Mouse (Mus musculus): ENCODE data around the gene Iqcg. TPM values are rescaled to one million over a fixed set of nuclear protein-coding genes. Genes with fewer than 3 reads are reported as not detected.
A peak's percentile ranks its signal among the peaks of the same experiment; 100 is the strongest.

Iqcg gene
- polyA plus RNA-seq, 1 experiment from 2014 or later, result 2.0 TPM

MicroRNAs within 50 kb of the gene (microRNA counts, 519-probe panel; counts per million panel counts)
- microRNA mmu-miR-1947, result not detected

Small RNAs within 50 kb of the gene (microRNA-seq; reads per million reads assigned to microRNA genes)
- not detected for gene Gm22231
- 2.1 reads per million, percentile 5 among the genes with 10 or more reads in this experiment for gene Mir1947

Other genes starting within 250 kb of the Iqcg start
- not detected in 2 replicates for gene Smbd1, start 245.7 kb downstream of the Iqcg start, polyA plus RNA-seq (2015; fragmentation: Nextera tagmentation; extraction: Ambion mirVana)
- gene Fyttd1, start 178.7 kb downstream of the Iqcg start, polyA plus RNA-seq (2015; fragmentation: Nextera tagmentation; extraction: Ambion mirVana), result 111 and 112 TPM in 2 replicates
- gene Rubcn, start 178.5 kb downstream of the Iqcg start, polyA plus RNA-seq (2015; fragmentation: Nextera tagmentation; extraction: Ambion mirVana), result 16.8 and 18.9 TPM in 2 replicates
- 31.2 and 36.7 TPM in 2 replicates for gene Lrch3, start 142.1 kb downstream of the Iqcg start, polyA plus RNA-seq (2015; fragmentation: Nextera tagmentation; extraction: Ambion mirVana)
- 915 and 966 TPM in 2 replicates for gene Rpl35a, start 235 bp upstream of the Iqcg start, polyA plus RNA-seq (2015; fragmentation: Nextera tagmentation; extraction: Ambion mirVana)
- gene Lmln, start 6.3 kb upstream of the Iqcg start, polyA plus RNA-seq (2015; fragmentation: Nextera tagmentation; extraction: Ambion mirVana), result 3.4 and 4.0 TPM in 2 replicates
- 17.6 and 18.2 TPM in 2 replicates for gene Osbpl11, start 128.9 kb upstream of the Iqcg start, polyA plus RNA-seq (2015; fragmentation: Nextera tagmentation; extraction: Ambion mirVana)
- 89.2 and 90.0 TPM in 2 replicates for gene Snx4, start 195.2 kb upstream of the Iqcg start, polyA plus RNA-seq (2015; fragmentation: Nextera tagmentation; extraction: Ambion mirVana)